Mouse (Mus musculus) thymus, postnatal 36 days (tissue): Measurements from ENCODE around the gene Ptchd4.

ENCODE experiments used
- DNase-seq, 2 experiments: peaks; one replicate each; pipeline ENCODE4 v3.0.0; 2022; ENCODE audit warnings: mixed read lengths in 2 of 2

Gene Ptchd4

GRCm38 (mm10) chr17:42430380-42430779 lies 114.6 kb downstream of the Ptchd4 start:
- no peak for DNase-seq

GRCm38 (mm10) chr17:42452235-42452634 lies 136.5 kb downstream of the Ptchd4 start:
- no peak for DNase-seq

DNA sequence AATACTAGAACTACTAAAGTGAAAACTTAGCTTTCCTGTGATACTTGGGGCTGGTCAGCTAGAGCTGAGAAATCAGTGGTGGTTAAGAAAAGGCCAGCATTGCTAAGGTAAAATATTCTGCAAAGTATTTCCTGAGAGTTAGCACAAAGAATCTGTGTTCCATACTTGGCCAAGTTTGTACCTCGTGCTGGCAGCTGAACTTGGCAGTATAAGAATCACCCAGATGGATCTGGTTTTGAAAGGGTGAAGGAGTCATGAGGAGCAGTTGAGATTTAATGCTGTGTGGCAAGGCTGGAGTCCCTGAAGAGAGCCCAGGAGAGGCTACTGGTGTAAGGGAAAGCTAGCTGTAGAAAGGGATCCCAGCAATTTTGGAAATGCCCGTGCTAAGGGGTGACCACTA lies 140.7 kb downstream of the Ptchd4 start:
- DNase-seq, result no peak

DNA sequence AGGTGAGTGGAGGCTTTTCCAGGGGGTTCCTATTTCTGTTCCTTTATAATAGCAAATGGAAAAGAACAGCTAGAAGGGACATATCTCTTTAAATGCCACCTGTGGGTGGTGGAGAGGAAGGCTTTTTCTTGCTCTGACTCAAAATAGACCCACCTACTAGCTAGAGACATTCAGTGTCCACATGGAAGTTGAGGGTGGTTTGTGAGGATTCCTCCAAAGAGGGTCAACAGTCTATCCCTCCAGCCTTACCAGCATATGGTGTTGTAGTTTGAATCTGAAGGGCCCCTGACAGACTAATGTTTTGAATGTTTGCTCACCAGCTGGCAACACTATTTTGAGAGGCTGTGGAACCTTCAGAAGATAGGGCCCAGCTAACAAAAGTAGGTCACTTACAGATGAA lies 147.0 kb downstream of the Ptchd4 start:
- DNase-seq, result no peak

GRCm38 (mm10) chr17:42480173-42480991 lies 164.6 kb downstream of the Ptchd4 start:
- DNase-seq, result no peak

DNA sequence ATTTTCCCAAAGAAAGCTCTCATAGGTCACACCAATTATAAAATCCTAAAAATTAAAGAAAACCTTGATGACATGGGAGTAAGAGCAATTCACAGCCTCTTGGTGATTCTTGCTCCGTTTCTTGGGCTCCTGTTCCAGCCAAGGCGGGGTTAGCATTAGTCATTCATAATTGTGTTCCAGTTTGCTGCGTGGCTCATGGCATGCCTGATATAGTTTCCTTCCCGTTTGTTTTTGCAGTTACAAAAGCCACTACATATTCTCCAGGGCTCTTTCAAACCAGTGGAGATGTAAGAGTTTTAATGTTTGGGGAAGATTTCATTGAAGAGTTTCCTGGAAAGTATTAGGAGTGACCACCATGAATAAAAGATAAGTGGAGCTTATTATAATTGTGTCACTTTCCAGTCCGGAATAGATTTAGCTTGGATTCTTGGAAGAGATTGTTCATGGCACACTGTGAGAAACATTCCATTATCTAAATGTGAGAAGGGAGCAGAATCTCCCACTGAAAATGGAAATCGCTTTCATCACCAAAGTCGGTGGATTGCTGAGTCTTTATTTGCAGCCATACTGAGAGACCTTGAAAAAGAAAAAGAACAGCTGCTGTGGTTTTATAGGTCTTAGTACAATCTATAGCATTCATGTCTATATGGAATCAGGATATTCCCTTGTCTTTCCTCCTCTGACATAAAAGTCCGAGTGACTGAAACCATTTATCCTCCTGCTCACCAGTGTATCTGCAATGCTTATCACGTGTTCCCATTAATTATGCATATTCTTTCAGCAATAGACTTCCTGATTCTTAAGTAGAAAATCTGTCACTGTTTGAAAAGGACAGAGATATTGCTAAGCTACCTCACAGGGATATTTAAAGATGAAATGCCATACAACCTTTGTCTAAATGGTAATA lies 193.9 kb downstream of the Ptchd4 start:
- no peak for DNase-seq

- no peak for DNase-seq
Measured at GRCm38 (mm10) chr17:42530147-42530546, 214.4 kb downstream of the Ptchd4 start.

- no peak for DNase-seq
Measured at GRCm38 (mm10) chr17:42549578-42549977, 233.8 kb downstream of the Ptchd4 start.
